Mouse (Mus musculus): ENCODE measurements around the gene Kif23.

The Kif23 gene

DNA sequence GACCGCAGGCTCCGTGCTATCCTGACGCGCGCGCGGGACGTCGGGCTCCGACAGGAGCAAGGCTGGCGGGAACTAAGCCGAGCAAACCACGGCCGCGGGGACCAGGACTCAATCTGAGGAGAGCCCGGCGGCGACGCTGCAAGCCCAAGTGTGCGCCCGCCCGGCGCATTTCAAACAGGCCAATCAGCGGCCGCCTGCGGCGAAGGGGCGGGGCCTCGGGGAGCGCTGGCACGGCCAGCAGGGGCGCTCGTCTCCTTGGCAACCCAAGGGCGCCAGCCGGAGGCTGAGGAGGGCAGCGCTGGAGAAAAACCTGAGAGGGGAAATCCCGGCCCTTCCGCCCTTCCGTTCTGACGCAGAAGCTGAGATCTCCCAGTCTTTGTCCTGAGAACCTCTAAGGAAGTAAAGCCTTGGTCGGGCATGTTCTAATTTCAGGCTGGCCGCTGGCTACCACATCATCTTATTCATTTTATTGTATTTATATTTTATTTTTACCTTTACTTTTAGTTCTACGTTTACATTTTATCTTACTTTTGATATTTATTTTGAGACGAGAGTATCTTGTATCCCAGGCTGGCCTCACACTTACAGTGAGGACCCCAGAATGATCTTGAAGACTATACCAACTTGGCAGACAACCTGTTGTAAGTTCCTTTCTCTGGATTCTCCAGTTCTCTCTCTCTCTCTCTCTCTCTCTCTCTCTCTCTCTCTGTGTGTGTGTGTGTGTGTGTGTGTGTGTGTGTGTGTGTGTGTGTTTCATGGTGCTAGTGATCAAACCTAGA is at the start of gene Kif23:
Gene Kif23 (minus strand): TSS at position 152 of the 779 bp plus-strand sequence.
- peak; percentile 99 for DNase-seq (ENCODE audit: low read depth, low spot score)

DNA sequence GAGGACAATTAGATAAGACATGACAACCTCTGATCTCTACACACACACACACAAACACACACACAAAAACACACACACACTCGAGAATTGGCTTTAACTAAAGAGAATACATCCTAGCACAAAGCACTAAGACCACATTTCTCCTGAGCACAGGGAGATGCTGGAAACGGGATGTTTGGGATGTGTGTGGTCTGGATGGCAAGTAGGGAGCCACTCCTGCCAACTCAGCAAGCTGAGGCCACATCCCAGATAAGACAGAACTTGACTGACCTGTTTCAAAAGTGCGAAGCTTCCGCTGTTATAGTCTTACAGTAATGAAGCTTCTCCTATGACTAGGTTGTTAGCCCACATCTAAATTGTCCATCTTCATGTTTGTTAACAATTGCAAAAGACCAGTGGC is 44.6 kb upstream of the Kif23 start:
- no peak for DNase-seq (ENCODE audit: low read depth, low spot score)

DNA sequence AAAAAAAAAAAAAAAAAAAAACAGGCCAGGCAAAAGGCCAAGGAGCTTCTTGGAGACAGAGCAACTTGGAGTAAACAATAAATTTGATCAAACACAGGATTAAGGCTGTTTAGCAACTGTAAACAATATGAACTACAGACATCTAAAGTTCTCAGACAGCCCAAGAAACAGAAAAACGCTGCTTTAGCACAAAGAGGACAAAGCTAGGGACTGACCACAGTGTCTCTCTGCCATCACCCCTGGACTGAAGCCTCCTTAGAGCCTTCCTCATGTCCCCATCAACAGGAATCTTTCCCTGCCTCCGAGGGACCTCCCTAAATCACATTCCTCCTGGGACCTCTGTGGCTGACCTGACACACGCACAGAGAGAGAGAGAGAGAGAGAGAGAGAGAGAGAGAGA is 44.2 kb upstream of the Kif23 start:
- DNase-seq (ENCODE audit: low read depth, low spot score): no peak

DNA sequence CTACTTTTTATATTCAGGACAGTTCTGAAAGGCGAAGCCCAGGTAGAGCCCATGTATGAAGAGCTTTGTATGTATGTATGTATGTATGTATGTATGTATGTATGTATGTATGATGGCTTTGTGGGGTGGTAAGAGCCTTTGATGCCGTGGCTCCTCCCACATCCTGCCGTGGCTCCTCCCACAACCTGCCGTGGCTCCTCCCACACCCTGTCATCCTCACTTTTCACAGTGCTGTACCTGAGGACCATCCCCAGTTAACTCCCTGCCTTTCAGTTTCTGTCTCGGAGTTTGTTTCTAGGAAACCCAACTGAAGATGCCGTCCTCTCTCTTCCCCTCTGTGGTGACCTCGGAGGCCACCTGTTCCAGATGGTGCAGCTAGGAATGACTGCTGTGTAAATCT is 39.5 kb upstream of the Kif23 start:
- DNase-seq (ENCODE audit: low read depth, low spot score): no peak

DNA sequence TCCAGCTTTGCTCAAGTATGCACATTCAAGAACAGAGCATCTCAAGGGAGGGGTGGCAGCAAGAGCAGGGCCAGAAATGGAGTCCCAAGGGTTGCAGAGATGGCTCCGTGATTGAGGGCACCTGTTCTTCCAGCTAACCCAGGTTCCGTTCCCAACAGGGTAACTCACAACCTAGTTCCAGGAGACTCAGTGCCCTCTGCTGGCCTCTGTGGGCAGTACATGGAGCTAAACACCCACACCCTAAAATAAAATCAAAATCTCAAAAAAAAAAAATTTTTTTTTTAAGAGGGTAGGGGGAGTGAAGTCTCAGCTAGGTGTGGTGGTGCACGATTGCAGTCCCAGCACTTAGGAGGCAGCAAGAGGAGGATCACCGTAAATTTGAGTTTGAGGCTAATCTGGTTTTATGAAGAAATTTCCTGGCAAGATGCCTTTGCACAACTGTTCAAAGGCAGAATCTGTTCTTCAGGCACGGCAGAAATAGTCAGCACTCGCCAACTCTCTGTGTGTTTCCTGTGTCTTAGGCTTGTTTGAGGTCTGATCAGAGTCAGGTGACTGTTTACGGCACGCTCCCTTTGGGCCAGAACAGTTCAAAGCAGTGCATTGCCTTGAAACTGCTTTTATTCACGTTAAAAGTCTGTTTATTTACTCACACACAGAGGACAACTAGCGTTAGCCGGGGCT is 38.7 kb upstream of the Kif23 start:
- peak; percentile 53 for DNase-seq (ENCODE audit: low read depth, low spot score)

DNA sequence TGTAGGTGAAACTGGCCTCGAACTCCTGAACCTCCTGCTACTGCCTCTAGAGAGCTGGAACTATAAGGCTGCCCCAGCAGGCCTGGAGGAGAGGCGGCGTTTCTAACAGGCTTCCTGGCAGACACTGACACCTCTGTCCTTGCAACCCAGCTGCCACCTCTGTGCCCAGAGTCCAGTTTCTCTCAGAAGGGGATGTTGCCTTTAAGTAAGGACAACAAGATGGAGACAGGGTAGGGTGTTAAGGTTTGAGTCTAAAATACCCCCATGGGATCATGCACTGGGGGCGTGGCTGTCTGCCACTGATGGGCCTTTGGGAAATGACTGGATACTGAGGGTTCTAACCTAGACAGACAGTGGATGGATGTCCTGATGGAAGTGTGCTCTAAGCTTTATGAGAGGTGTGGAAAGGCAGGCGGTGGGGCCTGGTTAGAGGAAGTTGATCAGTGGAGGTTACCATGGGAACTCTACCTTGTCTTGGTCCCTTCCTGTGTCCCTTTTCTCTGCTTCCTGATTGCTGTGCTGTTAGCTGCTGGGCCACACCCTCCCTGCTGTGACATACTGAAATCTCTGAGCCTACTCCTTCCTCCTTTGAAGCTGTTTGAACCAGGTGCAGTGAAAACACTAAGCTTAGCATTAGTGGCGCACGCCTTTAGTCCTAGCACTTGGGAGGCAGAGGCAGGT is 36.5 kb upstream of the Kif23 start:
- no peak for DNase-seq (ENCODE audit: low read depth, low spot score)

DNA sequence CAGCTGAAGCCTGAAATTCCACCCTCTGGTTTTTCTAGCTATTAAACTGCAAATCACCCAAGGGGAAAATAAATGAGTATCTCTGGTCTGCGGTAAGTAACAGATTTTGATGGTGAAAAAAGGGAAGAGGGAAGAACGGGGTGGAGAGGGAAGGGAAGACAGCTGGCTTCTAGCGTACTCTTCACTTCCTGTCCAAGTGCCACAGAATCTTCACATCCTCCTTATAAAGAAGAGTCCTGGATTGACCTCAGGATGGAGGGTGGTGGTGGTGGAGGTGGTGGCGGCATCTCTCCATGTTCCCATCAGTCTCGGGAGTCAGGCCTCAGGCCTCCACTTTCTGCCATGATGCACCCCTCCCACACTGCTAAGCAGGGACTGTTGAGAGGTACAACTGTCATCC is 35.3 kb upstream of the Kif23 start:
- DNase-seq (ENCODE audit: low read depth, low spot score): no peak

DNA sequence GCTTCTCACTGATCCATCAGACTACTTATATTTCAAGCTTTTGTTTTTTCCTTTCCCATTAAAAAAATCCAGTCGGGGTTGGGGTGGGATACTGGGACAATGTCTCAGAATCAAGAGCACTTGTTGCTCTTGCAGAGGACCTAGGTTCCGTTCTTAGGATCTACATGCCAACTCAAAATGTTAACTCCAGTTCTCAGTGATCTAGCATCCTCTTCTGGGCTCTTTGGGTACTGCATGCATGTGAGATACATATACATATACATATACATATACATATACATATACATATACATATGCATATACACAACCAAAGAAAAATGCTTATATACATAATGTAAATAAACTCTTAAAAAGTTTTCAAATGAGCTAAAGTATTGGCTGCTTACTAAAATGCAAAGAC is 33.4 kb upstream of the Kif23 start:
- DNase-seq (ENCODE audit: low read depth, low spot score): no peak

DNA sequence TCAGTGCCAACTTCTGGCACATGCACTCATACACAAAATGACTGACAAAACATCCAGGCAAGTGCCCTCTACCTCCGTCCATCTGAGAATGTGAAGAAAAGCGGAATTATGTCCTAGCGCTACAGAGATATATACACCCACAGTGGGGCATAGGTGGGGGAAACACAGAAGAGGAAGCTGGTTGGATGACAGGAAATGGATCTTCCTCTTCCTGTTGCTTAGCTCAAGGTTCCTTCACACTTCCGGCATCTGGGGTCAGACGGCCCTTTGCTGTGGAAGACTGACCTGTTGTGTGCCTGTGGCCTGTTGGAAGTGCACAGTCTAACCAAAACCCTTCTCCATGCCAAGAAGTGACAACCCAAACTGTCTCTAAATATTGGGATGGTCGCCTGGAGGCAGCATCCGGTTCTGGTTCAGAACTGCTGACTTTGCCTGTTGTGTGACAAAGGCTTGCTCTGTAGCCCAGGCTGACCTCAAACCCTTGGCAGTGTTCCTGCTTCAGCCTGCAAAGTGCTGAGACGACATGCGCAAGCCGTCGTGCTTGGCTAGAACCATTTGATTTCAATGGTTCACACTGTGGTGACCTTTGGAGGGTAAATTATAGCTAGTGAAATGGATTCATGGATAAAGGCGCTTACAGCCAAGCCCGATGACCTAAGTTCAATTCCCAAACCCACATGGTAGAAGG is 30.8 kb upstream of the Kif23 start:
- DNase-seq (ENCODE audit: low read depth, low spot score): no peak

DNA sequence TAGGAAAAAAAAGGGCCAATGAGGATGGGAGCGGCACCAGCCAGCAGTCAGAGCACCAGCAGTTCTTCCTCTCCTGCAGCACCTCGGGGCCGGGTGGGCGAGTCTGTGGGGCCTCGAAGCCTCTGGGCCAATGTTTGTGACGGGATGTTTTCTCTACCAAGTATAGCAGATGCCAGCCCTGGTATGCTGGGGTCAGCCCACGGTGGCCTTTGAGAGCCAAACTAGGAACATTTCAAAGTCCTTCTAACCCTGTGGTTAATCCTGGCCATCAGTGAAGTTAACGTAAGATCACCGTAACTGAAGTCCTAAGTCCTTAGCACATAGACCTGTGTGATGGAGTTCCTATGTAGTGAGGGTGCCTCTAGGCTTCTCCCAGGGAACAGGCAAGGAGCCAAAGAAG is 25.5 kb upstream of the Kif23 start:
- no peak for DNase-seq (ENCODE audit: low read depth, low spot score)

DNA sequence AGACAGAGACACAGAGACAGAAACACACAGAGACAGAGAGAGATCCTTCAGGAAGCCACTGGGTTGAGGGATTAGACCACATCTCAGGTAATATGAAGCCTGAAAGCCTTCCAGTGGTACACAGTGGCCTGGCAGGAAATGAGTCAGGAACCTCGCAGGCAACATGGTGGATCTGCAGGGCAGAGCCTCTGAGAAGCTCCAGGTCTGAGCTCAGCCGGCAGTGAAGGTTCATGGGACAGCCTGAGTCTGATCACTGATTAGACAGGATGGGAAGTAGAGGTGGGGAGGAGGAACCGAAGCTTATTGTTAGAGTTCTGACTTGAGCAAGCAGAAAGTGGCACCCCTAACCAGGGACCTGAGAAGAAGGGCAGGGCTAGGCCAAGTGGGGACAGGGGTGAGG is 24.5 kb upstream of the Kif23 start:
- no peak for DNase-seq (ENCODE audit: low read depth, low spot score)

DNA sequence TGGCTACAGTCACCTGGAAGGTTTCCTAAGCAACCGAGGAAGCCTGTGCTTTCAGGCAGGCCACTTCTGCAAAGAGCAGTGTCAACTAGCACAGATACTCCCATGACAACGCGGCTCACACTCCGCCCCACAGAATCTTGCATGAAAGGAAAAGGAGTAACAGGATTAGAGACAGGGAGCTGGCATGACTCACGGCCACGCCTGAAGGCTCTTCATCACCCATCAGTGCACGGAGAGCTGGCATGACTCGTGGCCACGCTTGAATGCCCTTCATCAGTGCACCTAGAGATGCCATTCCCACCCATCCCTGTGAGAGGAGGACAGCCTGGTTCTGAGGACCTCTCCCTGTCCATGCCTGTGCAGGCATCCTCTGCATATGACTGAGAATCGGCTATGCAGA is 20.8 kb upstream of the Kif23 start:
- no peak for DNase-seq (ENCODE audit: low read depth, low spot score)

DNA sequence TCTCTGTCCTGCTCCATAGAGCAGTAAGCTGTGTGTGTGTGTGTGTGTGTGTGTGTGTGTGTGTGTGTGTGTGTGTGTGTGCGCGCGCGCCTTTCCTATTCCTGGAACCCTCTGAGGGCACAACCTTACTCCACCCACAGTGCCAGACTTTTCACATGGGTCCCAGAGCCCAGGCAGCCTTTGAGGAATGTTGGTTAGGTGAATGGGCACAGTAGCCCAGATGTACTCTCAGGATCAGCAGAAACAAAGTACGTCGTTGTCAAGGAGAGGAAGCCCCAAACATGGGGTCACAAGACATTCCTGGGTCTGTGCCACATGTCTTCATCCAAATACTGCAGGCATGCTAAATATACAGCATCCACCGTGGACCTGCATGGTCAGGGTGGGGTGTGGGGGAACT is 19.4 kb upstream of the Kif23 start:
- DNase-seq (ENCODE audit: low read depth, low spot score): no peak

DNA sequence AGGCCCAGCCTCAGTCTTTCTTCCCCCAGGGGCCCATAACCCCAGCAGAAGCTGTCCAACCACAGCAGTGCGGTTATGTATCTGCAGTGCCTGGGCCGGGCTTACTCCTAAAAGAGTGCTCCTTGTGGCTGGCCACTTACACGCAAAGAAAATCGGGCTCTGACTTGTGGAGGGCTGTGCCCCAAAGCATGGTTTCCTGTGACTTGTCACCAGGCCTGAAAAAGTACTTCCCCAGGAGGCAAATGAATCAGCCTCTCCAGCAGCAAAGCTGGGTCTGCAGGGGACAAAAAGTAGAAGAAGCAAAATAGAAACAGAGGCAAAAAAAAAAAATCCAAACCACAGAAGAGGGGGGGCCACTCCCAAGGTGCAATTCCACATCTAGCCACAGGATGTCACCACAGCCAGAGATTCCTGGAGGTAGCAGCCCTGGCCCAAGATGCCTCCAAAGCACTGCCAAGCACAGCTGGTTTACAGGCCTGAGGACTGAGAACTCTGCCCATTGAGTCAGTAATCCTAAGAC is 18.9 kb upstream of the Kif23 start:
- peak; percentile 77 for DNase-seq (ENCODE audit: low read depth, low spot score)

DNA sequence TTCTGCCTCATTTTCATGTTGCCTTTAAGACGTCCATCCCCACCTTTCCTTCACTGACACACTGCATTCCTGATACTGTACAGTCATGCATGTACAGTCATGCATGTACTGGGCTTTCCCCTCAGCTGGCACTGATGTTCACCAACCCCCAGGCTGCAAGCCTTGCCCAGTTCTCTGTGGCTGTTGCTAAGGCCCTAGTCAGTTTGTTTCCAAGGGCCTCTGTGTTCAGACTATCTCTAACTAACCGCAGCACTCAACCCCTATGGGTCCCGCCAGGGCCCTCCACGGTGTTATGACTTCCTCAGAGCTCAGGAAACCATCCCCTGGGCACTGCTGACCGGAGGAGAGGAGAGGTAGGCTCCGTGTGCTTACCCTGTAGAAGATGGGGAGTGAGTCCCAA is 16.8 kb upstream of the Kif23 start:
- no peak for DNase-seq (ENCODE audit: low read depth, low spot score)

DNA sequence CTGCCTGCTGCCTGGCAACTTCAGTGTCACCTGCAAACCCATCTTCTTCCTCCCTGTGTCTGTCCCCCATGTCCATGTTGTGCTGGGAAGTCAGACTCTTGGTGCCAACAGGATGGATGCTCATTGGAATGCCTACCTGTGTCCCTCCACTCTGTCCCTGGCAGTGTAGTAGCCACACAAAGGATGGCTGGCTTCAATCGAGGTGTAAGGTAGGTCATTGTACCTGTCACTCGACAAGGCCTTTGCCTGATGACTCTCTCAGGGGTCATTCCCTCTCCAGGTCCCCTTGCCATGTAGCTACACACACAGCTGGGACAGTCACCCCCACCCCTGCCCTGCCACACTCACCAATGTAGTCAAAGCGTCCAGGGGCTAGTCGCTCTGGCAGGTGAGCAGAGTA is 14.6 kb upstream of the Kif23 start:
- no peak for DNase-seq (ENCODE audit: low read depth, low spot score)

DNA sequence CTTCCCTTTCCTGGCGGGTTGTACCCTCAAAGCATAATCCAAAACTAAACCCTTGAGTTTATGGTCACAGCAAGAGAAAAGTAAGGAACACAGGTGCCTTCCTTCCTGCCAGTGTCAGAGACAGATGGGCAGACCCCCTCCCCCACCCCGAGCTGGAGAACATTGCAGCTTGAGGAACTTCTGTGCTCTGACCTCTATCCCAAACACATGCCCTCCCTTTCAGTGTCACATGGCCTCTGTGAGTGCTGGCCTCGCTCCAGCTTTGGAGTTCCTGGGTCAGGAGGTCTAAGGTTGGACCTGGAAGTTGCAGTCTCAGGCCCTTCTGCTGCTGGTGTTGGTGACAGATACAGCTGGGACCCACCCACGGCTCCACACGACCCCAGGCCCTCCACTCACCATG is 14.2 kb upstream of the Kif23 start:
- DNase-seq (ENCODE audit: low read depth, low spot score): no peak

DNA sequence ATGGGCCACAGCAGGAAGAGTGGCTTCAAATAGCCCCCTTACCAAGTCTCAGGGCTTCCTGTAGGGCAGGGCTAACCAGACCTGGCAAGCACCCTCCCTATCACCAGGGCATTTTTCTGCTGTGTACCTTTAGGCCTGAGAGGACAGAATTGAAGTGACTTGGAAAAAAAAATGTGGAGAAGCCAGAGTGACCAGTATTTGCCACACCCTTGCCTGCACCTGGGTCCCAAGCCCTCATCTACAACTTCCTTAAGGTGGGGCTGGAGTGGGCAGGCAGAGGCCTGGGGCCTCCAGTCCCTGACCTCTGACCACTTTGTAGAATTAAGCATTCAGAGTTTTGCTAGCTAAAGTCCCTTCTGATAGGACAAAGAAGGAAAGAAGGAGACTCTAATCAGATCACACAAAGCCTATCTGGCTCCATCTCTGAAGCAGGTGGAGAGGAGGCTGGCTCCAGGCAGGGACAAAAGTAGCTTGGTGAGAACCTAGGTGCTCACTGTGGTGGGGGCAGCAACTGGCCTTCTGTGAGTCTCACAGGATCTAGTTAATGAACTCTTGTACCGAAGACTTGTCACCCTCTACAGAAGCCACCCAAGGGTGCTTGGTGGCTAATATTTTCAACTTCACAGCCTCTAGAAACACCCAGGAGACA is 13.5 kb upstream of the Kif23 start:
- DNase-seq (ENCODE audit: low read depth, low spot score): no peak

DNA sequence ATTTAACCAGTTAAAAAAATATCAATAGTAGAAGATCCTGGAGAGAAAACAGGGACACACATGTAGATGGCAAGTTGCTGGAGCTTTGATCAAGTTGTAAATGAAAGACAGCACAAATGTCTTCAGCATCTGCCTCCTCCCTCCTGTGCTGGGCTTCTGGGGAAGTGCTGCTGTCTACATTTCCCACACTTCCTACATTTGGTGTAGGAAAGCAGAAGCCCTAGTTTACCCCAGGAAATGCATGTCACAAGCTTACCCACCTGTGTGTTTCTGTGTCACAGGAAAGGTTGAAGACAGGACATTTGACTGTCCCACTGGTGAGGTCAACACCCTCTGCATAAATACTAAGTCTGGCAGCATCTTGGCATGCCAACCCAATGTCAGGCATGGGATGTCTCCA is 8.1 kb upstream of the Kif23 start:
- no peak for DNase-seq (ENCODE audit: low read depth, low spot score)

DNA sequence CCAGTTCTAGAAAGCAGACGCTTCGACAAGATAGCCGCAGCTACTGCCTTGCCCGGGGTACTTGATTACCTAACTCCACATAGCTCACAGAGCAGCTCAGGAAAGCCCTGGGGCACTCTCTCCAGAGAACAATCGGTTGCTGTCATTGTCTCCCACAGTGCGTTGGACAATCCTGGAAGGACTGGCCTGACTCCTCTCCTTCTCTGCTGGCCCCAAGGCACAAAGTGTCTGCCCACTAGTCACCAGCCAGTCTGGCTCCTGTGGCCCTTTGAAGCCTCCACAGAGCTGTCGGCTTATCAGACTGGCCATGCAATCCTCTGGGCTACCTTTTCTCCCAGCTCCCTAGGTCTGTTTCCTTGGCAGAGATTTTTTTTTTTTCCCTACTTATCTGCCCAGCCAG is 5.7 kb upstream of the Kif23 start:
- DNase-seq (ENCODE audit: low read depth, low spot score): no peak
